Mouse (Mus musculus) intestine, postnatal 0 days (tissue): Measurements from ENCODE around the gene BC107364. TPM values are rescaled to one million over a fixed set of nuclear protein-coding genes. Genes with fewer than 3 reads are reported as not detected.
"Not testable (repeated sequence)": the region's sequence is repeated elsewhere in the genome, so short reads cannot be mapped to it uniquely, and the experiment has no call there.

Source experiments
- ATAC-seq: fragments of 200-750 bp; cut with Nextera tagmentation; 2 replicates; pipeline ENCODE4 v1.8.0; 2017; ENCODE audit warnings: mild to moderate bottlenecking, moderate TSS enrichment, moderate library complexity
- H3K27ac ChIP-seq: fragments of 300-500 bp; sonication (generic); 2 replicates; pipeline ENCODE4 v1.5.1; 2014; ENCODE audit warnings: mild to moderate bottlenecking, low read depth, low read length, moderate library complexity
- H3K27me3 ChIP-seq: fragments of 300-500 bp; sonication (generic); replicated peaks from 2 replicates; pipeline ENCODE4 v1.6.1; 2014; ENCODE audit warnings: low read length, mixed read lengths; ENCODE audit not compliant: control insufficient read depth, insufficient read depth
- H3K36me3 ChIP-seq: fragments of 300-500 bp; sonication (generic); 2 replicates; pipeline ENCODE4 v1.6.1; 2014; ENCODE audit warnings: mild to moderate bottlenecking, moderate library complexity; ENCODE audit not compliant: control insufficient read depth, insufficient read depth
- H3K4me1 ChIP-seq: fragments of 300-500 bp; sonication (generic); replicated peaks from 2 replicates; pipeline ENCODE4 v1.6.1; 2014; ENCODE audit warnings: antibody characterized with exemption, low read length, mixed read lengths; ENCODE audit not compliant: control insufficient read depth, insufficient read depth
- H3K4me2 ChIP-seq: fragments of 300-500 bp; sonication (generic); replicated peaks from 2 replicates; pipeline ENCODE4 v1.6.1; 2014; ENCODE audit warnings: low read depth, mild to moderate bottlenecking, moderate library complexity
- H3K4me3 ChIP-seq: fragments of 300-500 bp; sonication (generic); 2 replicates; pipeline ENCODE4 v1.5.1; 2014; ENCODE audit warnings: low read depth, low read length
- H3K9ac ChIP-seq: fragments of 300-500 bp; sonication (generic); 2 replicates; pipeline ENCODE4 v1.6.1; 2014; ENCODE audit warnings: mild to moderate bottlenecking, low read depth, low read length
- H3K9me3 ChIP-seq: fragments of 300-500 bp; sonication (generic); 2 replicates; pipeline ENCODE4 v1.6.1; 2016; ENCODE audit warnings: mixed run types; ENCODE audit not compliant: control insufficient read depth
- CTCF ChIP-seq: sonication (generic); IDR thresholded peaks from 2 replicates; pipeline ENCODE4 v1.5.1; 2016; ENCODE audit warnings: low read depth, mild to moderate bottlenecking, control low read depth, antibody characterized with exemption, moderate library complexity
- WGBS: fragments of 180-500 bp; shearing (Covaris S2); extraction: QIAGEN DNeasy Blood & Tissue Kit; methylation state at CpG from one replicate; pipeline ENCODE4 v1.1.7; 2014; 5-methylcytosine and 5-hydroxymethylcytosine counted together
- polyA plus RNA-seq: library from polyadenylated mRNA; unstranded; fragments of >200 nt; fragmentation: Nextera tagmentation; extraction: Ambion mirVana; gene quantifications from 2 replicates; pipeline ENCODE4 v1.2.1, GENCODE M21; 2015

Gene BC107364
- polyA plus RNA-seq, 1 experiment from 2014 or later, result 0.56 TPM

GRCm38 (mm10) chr3:96469626-96470025, 17.5 kb upstream of the BC107364 start:
- no peak for TF ChIP-seq CTCF
- no peak overlapping the region for H3K4me2 ChIP-seq
- H3K36me3 ChIP-seq, result no peaks in the 10 kb centered on the region
- 78% methylated on average over 3 of the region's 3 CpGs for WGBS
- no peak for ATAC-seq
- no peaks in the 10 kb centered on the region for H3K4me1 ChIP-seq
- no peaks in the 10 kb centered on the region for H3K9me3 ChIP-seq
- no peak overlapping the region for H3K4me3 ChIP-seq
- no peak overlapping the region for H3K27ac ChIP-seq
- no peak overlapping the region for H3K9ac ChIP-seq
- H3K27me3 ChIP-seq, result peaks cover 8% of the 10 kb centered on the region; the same call in 1 of the 2 replicates

- 96% methylated on average over 3 of the region's 3 CpGs for WGBS
- H3K4me1 ChIP-seq, H3K27me3 ChIP-seq, H3K9me3 ChIP-seq, H3K4me2 ChIP-seq, H3K9ac ChIP-seq, ATAC-seq, H3K36me3 ChIP-seq, H3K27ac ChIP-seq, H3K4me3 ChIP-seq: not testable (repeated sequence)
These were observed 16.2 kb upstream of the BC107364 start for GRCm38 (mm10) chr3:96468335-96468734.

- no peak overlapping the region for H3K4me3 ChIP-seq
- H3K9me3 ChIP-seq, result no peaks in the 10 kb centered on the region
- H3K27ac ChIP-seq, result no peak overlapping the region
- no peak for ATAC-seq
- no peaks in the 10 kb centered on the region for H3K36me3 ChIP-seq
- no peak for TF ChIP-seq CTCF
- H3K27me3 ChIP-seq, result peaks cover 6% of the 10 kb centered on the region; the same call in 1 of the 2 replicates
- 90% methylated on average over 8 of the region's 8 CpGs for WGBS
- H3K9ac ChIP-seq, result no peak overlapping the region
- H3K4me1 ChIP-seq, result no peaks in the 10 kb centered on the region
- H3K4me2 ChIP-seq, result no peak overlapping the region
These were observed 15.5 kb upstream of the BC107364 start for GRCm38 (mm10) chr3:96467641-96468040.

- H3K4me2 ChIP-seq, result no peak overlapping the region
- ATAC-seq, result no peak
- peaks cover 6% of the 10 kb centered on the region; the same call in 1 of the 2 replicates for H3K27me3 ChIP-seq
- no peak for TF ChIP-seq CTCF
- H3K36me3 ChIP-seq, result no peaks in the 10 kb centered on the region
- H3K9ac ChIP-seq, result no peak overlapping the region
- WGBS, result 41% methylated on average over 25 of the region's 25 CpGs
- no peak overlapping the region for H3K4me3 ChIP-seq
- no peaks in the 10 kb centered on the region for H3K9me3 ChIP-seq
- H3K4me1 ChIP-seq, result no peaks in the 10 kb centered on the region
- H3K27ac ChIP-seq, result no peak overlapping the region
These were observed 11.8 kb upstream of the BC107364 start for GRCm38 (mm10) chr3:96463891-96464290.

GRCm38 (mm10) chr3:96460568-96460870, 8.4 kb upstream of the BC107364 start:
- H3K27ac ChIP-seq, H3K4me2 ChIP-seq, ATAC-seq, H3K9me3 ChIP-seq, H3K27me3 ChIP-seq, H3K4me3 ChIP-seq, H3K4me1 ChIP-seq, H3K9ac ChIP-seq, H3K36me3 ChIP-seq: not testable (repeated sequence)
- WGBS, result no CpG with 5 or more reads among the region's 19 CpGs

- peak; percentile 72 for ATAC-seq
- H3K9ac ChIP-seq, H3K27me3 ChIP-seq, H3K4me1 ChIP-seq, H3K9me3 ChIP-seq, H3K4me3 ChIP-seq, H3K36me3 ChIP-seq, H3K4me2 ChIP-seq, H3K27ac ChIP-seq: not testable (repeated sequence)
- WGBS, result 0% methylated on average over 1 of the region's 58 CpGs
These were observed 7.9 kb upstream of the BC107364 start for GRCm38 (mm10) chr3:96459757-96460567.

GRCm38 (mm10) chr3:96458886-96459439, 6.9 kb upstream of the BC107364 start:
- H3K36me3 ChIP-seq, H3K9ac ChIP-seq, H3K4me1 ChIP-seq, H3K9me3 ChIP-seq, H3K4me2 ChIP-seq, H3K4me3 ChIP-seq, H3K27ac ChIP-seq, H3K27me3 ChIP-seq: not testable (repeated sequence)
- ATAC-seq, result peak; percentile 43; the same call in 1 of the 2 replicates
- WGBS, result no CpG with 5 or more reads among the region's 48 CpGs

- ATAC-seq, result peak; percentile 22; the same call in 1 of the 2 replicates
- not testable (repeated sequence) for H3K4me3 ChIP-seq, H3K9ac ChIP-seq, H3K4me2 ChIP-seq, H3K9me3 ChIP-seq, H3K27me3 ChIP-seq, H3K4me1 ChIP-seq, H3K36me3 ChIP-seq, H3K27ac ChIP-seq
- no CpG with 5 or more reads among the region's 53 CpGs for WGBS
These were observed 5.9 kb upstream of the BC107364 start for GRCm38 (mm10) chr3:96458008-96458407.

- not testable (repeated sequence) for H3K27me3 ChIP-seq, H3K36me3 ChIP-seq, H3K27ac ChIP-seq, H3K4me1 ChIP-seq, H3K4me3 ChIP-seq, H3K9me3 ChIP-seq, H3K9ac ChIP-seq, H3K4me2 ChIP-seq
- peak; percentile 58 for ATAC-seq
- no CpG with 5 or more reads among the region's 50 CpGs for WGBS
These were observed 847 bp downstream of the BC107364 start for GRCm38 (mm10) chr3:96451181-96451737.
